ENCODE assay signal across 10 mouse cellular contexts in genomic region chr2:31484187-31484586, GRCm38 (mm10). TPM values are rescaled to one million over a fixed set of nuclear protein-coding genes. Genes with fewer than 3 reads are reported as not detected.
DNase-seq lines count a peak whose midpoint lies in the region; ATAC-seq and TF ChIP-seq lines count a peak whose summit lies in the region.
"Had no signal": no experiment of that assay in that cellular context is flagged by ENCODE, and none has a peak within 500 bp of the region (broad histone marks: within the 10 kb centered on the region; RNA-seq: fewer than 3 reads in every experiment).

No protein-coding gene starts in this region.

- 31% methylated on average over 5 of the region's 5 CpGs for WGBS in cerebellum, adult 2 months
- WGBS in lung, adult 2 months: 48% methylated on average over 5 of the region's 5 CpGs

- ATAC-seq in frontal cortex, adult (ENCODE audit: low TSS enrichment): peak; percentile 44; the same call in 1 of the 2 replicates

- H3K27ac ChIP-seq in ES-E14 (ENCODE audit: insufficient read depth, low read depth, low read length, poor library complexity, severe bottlenecking): no peak overlapping the region
- H3K27ac ChIP-seq in cerebellum, adult 2 months (ENCODE audit: insufficient read depth, low read length): no peak overlapping the region
- H3K27ac ChIP-seq: heart, embryonic 13.5 days; stomach, embryonic 15.5 days had no signal

- no peak overlapping the region for H3K9ac ChIP-seq in ES-E14 (ENCODE audit: insufficient read depth, low read depth, low read length, poor library complexity, severe bottlenecking)
- H3K9ac ChIP-seq: heart, embryonic 13.5 days; stomach, embryonic 15.5 days had no signal

- TF ChIP-seq POLR2A in cerebellum, adult 2 months (IDR thresholded peaks at IDR 0.05; ENCODE audit: borderline replicate concordance, insufficient read depth, low read length): no peak
- TF ChIP-seq POLR2A in lung, adult 2 months (IDR thresholded peaks at IDR 0.05; ENCODE audit: borderline replicate concordance, extremely low read depth, low read depth, low read length): no peak

- no peak overlapping the region for H3K4me3 ChIP-seq in ES-E14 (ENCODE audit: insufficient read depth in 1 of 2, low read depth in 1 of 2, low read length in 2 of 2, poor library complexity in 1 of 2, severe bottlenecking in 1 of 2)
- H3K4me3 ChIP-seq in cerebellum, adult 2 months (replicated peaks; ENCODE audit: insufficient read depth, low read depth, low read length): no peak overlapping the region
- H3K4me3 ChIP-seq in lung, adult 2 months (replicated peaks; ENCODE audit: extremely low read depth, low read depth, low read length): no peak overlapping the region
- H3K4me3 ChIP-seq: heart, embryonic 13.5 days; stomach, embryonic 15.5 days had no signal

- H3K27me3 ChIP-seq in cerebellum, adult 2 months (ENCODE audit: control insufficient read depth, insufficient read depth, low read length): no peaks in the 10 kb centered on the region

- no peaks in the 10 kb centered on the region for H3K9me3 ChIP-seq in ES-E14 (ENCODE audit: control insufficient read depth, insufficient read depth, low read depth, low read length)
- H3K9me3 ChIP-seq: heart, embryonic 13.5 days; stomach, embryonic 15.5 days had no signal

- in situ Hi-C loops in ES-E14 (cut with MboI; ENCODE audit: low sequenced_read_pairs in 2 of 2, unreplicated experiment in 2 of 2): loop anchor here (5.0 to 10.0 kb wide), 2 partner anchors 171 to 183 kb away; no protein-coding TSS in a partner anchor

- peak; percentile 93 for TF ChIP-seq CTCF in cerebellum, adult 2 months (IDR thresholded peaks at IDR 0.05; ENCODE audit: borderline replicate concordance, insufficient read depth, low read depth, low read length)
- peak; percentile 76 for TF ChIP-seq CTCF in lung, adult 2 months (IDR thresholded peaks at IDR 0.05; ENCODE audit: insufficient read depth, low read length)

- no peaks in the 10 kb centered on the region for H3K4me1 ChIP-seq in ES-E14 (ENCODE audit: control insufficient read depth in 2 of 2, insufficient read depth in 2 of 2, low read length in 2 of 2, poor library complexity in 1 of 2)
- H3K4me1 ChIP-seq in cerebellum, adult 2 months (ENCODE audit: control insufficient read depth, insufficient read depth, low read length): peaks cover 19% of the 10 kb centered on the region
- no peaks in the 10 kb centered on the region for H3K4me1 ChIP-seq in lung, adult 2 months (ENCODE audit: control insufficient read depth, insufficient read depth, low read length)
- H3K4me1 ChIP-seq: heart, embryonic 13.5 days; stomach, embryonic 15.5 days had no signal

- peak; percentile 75 for DNase-seq in A20 (ENCODE audit: low read depth, low spot score)
- peak; percentile 72 for DNase-seq in ES-E14 (ENCODE audit: low read depth, low spot score)
- peak; percentile 78 to 83 for DNase-seq in cerebellum, adult 2 months
- DNase-seq in kidney, postnatal 4 days: peak; percentile 91 to 92
- peak; percentile 55 for DNase-seq in lung, adult 2 months
- peak; percentile 91 for DNase-seq in retina, embryonic 14.5 days (ENCODE audit: low spot score)
- peak; percentile 50 for DNase-seq in yolk sac, embryonic 10.5 days (ENCODE audit: low spot score)

- peaks cover 76% of the 10 kb centered on the region for H3K36me3 ChIP-seq in ES-E14 (ENCODE audit: control insufficient read depth, insufficient read depth, low read length, poor library complexity, severe bottlenecking)
- H3K36me3 ChIP-seq: heart, embryonic 13.5 days; stomach, embryonic 15.5 days had no signal

TF ChIP-seq in ES-E14, 5 proteins besides CTCF, POLR2A, EP300 and RAD21:
- TF ChIP-seq ZNF384 (IDR thresholded peaks at IDR 0.05; ENCODE audit: low read depth, low read length) (0 out of 2 replicates have a peak, but pooled peaks have one; percentile 19), CHD2 (IDR thresholded peaks at IDR 0.05; ENCODE audit: low read depth, low read length) (no peak), HCFC1 (IDR thresholded peaks at IDR 0.05; ENCODE audit: borderline replicate concordance, insufficient read depth, low read length) (no peak), MAFK (IDR thresholded peaks at IDR 0.05; ENCODE audit: insufficient read depth, low read depth, low read length) (no peak), ZC3H11A (IDR thresholded peaks at IDR 0.05; ENCODE audit: borderline replicate concordance, low read depth, low read length) (peak; percentile 36; the same call in 1 of the 2 replicates)

RNA-seq across cellular contexts. Expression of gene Ass1, which starts 14.2 kb away (rescaled TPM):
- total RNA-seq in ES-E14 (2012; rRNA removed): 120 and 154 TPM in 2 replicates
- 27.4 and 29.9 TPM in 2 replicates for polyA plus RNA-seq in cerebellum, adult 2 months (2012; rRNA removed)
- polyA plus RNA-seq in lung, adult 2 months (2012; rRNA removed): 14.3 and 18.2 TPM in 2 replicates
